Mouse (Mus musculus): ENCODE results near the gene Tal1. TPM values are rescaled to one million over a fixed set of nuclear protein-coding genes. Genes with fewer than 3 reads are reported as not detected.

The Tal1 gene
- polyA plus RNA-seq (2015; fragmentation: Illumina TruSeq; extraction: RNeasy Lipid Tissue Mini Kit (QIAGEN cat#74804); ENCODE audit: low read depth, low replicate concordance), result 3.0 TPM

DNA sequence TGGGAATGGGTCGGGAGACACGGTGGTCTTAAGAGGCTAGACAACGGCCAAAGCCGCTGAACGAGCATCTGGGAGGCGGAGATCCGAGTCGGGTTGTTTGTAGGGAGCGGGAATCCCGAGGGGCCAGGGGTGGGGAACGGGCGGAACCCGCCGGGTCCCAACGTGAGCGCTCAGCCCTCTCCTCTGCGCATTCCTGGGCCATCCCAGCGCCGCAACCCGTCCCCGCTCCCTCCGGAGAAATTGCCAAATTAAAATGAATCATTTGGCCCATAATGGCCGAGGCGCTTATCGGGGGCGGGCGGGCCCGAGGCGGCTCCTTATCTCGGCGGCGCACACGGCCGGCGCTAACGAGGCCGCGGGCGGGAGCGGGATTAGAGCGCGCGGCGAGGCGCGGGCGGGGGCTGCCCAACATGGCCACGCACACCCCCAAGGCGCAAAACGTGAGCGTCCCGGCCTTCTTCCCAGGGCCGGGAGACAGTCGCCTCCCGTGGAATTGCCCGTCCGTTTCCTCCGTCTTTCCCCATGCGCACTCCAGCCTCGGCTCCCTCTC, at the start of gene Tal1:
TSS of gene Tal1 (plus strand) at position 56 of the 550 bp plus-strand sequence.

GRCm38 (mm10) chr4:115088611-115089338, 32.5 kb downstream of the Tal1 start, which contains the start of gene Pdzk1ip1:
Pdzk1ip1 (plus strand) TSS chr4:115088708.

Other genes starting within 250 kb of the Tal1 start
- gene Gm12830, start 234.7 kb upstream of the Tal1 start, polyA plus RNA-seq (2015; fragmentation: Illumina TruSeq; extraction: RNeasy Lipid Tissue Mini Kit (QIAGEN cat#74804); ENCODE audit: low read depth, low replicate concordance), result not detected
- gene Foxd2, start 147.6 kb upstream of the Tal1 start, polyA plus RNA-seq (2015; fragmentation: Illumina TruSeq; extraction: RNeasy Lipid Tissue Mini Kit (QIAGEN cat#74804); ENCODE audit: low read depth, low replicate concordance), result 0.22 TPM
- gene Foxe3, start 130.4 kb upstream of the Tal1 start, polyA plus RNA-seq (2015; fragmentation: Illumina TruSeq; extraction: RNeasy Lipid Tissue Mini Kit (QIAGEN cat#74804); ENCODE audit: low read depth, low replicate concordance), result not detected
- 112 TPM for gene Cmpk1, start 69.2 kb upstream of the Tal1 start, polyA plus RNA-seq (2015; fragmentation: Illumina TruSeq; extraction: RNeasy Lipid Tissue Mini Kit (QIAGEN cat#74804); ENCODE audit: low read depth, low replicate concordance)
- 0.34 TPM for gene Stil, start 56.3 kb upstream of the Tal1 start, polyA plus RNA-seq (2015; fragmentation: Illumina TruSeq; extraction: RNeasy Lipid Tissue Mini Kit (QIAGEN cat#74804); ENCODE audit: low read depth, low replicate concordance)
- 0.83 TPM for gene Pdzk1ip1, start 32.3 kb downstream of the Tal1 start, polyA plus RNA-seq (2015; fragmentation: Illumina TruSeq; extraction: RNeasy Lipid Tissue Mini Kit (QIAGEN cat#74804); ENCODE audit: low read depth, low replicate concordance)
- 10.1 TPM for gene Cyp4x1, start 77.9 kb downstream of the Tal1 start, polyA plus RNA-seq (2015; fragmentation: Illumina TruSeq; extraction: RNeasy Lipid Tissue Mini Kit (QIAGEN cat#74804); ENCODE audit: low read depth, low replicate concordance)
- gene Cyp4a29, start 185.7 kb downstream of the Tal1 start, polyA plus RNA-seq (2015; fragmentation: Illumina TruSeq; extraction: RNeasy Lipid Tissue Mini Kit (QIAGEN cat#74804); ENCODE audit: low read depth, low replicate concordance), result not detected
- not detected for gene Cyp4a12a, start 242.6 kb downstream of the Tal1 start, polyA plus RNA-seq (2015; fragmentation: Illumina TruSeq; extraction: RNeasy Lipid Tissue Mini Kit (QIAGEN cat#74804); ENCODE audit: low read depth, low replicate concordance)

All from brain, adult 10 weeks (tissue).